Mouse (Mus musculus) CD4-positive, CD25-positive, alpha-beta regulatory T cell, adult 4 months (primary cell): Measurements from ENCODE around the gene Riox1. TPM values are rescaled to one million over a fixed set of nuclear protein-coding genes. Genes with fewer than 3 reads are reported as not detected.
"Not testable (repeated sequence)": the region's sequence is repeated elsewhere in the genome, so short reads cannot be mapped to it uniquely, and the experiment has no call there.

ENCODE experiments used
- ATAC-seq: one replicate; pipeline ENCODE4 v1.8.0; 2017
- polyA plus RNA-seq, 2 experiments: library from polyadenylated mRNA; unstranded; fragments of 100-300 nt; shearing (Covaris generic); gene quantifications; one replicate each; pipeline ENCODE4 v1.2.1; 2017

The Riox1 gene
- polyA plus RNA-seq, 2 experiments from 2014 or later = 0.94 to 1.7 TPM

DNA sequence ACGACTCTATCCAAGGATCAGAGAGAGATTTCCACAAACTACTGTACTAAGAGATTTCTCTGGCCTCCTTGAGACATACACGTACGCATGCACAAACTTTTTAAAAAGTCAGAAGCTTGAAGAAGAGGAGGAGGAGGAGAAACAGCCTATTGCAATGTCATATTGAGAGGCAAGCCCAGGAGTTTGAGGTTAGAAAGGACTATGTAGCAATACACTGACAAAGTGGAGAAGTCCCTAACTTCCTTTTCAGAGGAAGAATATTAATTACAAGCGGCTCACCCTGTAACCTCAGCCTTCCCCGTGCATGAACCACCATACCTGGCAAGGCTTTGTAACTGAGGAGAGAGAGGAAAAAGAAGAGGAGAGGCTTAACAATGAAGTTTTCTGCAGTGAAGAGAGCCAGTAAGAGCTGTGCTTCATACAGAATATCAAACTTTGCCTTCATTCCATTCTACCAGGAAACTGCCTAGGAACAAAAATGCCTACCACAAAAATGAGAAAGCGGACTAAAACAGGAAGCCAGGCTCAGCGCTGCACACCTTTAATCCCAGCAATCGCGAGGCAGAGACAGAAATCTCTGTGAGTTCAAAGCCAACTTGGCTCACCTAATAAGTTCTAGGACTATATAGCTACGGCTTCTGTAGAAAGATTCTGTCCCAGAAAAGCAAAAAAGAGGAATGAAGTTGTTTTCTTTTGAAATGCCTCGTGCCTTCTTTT is 474 bp upstream of the Riox1 start:
- peak; percentile 26 for ATAC-seq

DNA sequence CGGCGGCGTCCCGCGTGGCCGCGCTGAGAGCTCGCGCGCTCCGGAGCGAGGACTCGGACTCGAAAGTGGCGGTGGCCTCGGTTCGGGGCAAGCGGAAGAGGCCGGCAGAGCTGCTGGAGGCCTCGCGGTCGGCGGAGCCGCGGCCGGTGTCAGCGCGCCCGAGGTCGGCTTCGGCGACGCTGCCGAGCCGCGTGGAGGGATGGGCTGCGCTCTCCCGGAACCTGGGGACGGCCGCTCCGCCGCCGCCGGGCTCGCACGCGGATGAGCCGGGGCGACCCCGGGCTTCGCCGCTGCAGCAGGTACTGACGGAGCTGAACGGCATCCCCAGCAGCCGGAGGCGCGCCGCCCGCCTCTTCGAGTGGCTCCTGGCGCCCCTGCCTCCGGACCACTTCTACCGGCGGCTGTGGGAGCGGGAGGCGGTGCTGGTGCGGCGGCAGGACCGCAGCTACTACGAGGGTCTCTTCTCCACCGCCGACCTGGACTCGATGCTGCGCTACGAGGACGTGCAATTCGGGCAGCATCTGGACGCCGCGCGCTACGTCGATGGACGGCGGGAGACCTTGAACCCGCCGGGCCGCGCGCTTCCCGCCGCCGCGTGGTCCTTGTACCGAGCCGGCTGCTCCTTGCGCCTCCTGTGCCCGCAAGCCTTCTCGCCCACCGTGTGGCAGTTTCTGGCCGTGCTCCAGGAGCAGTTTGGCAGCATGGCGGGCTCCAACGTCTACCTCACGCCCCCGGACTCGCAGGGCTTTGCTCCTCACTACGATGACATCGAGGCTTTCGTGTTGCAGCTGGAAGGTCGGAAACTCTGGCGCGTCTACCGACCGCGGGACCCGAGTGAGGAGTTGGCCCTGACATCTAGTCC is 663 bp downstream of the Riox1 start:
- peak; percentile 41 for ATAC-seq

DNA sequence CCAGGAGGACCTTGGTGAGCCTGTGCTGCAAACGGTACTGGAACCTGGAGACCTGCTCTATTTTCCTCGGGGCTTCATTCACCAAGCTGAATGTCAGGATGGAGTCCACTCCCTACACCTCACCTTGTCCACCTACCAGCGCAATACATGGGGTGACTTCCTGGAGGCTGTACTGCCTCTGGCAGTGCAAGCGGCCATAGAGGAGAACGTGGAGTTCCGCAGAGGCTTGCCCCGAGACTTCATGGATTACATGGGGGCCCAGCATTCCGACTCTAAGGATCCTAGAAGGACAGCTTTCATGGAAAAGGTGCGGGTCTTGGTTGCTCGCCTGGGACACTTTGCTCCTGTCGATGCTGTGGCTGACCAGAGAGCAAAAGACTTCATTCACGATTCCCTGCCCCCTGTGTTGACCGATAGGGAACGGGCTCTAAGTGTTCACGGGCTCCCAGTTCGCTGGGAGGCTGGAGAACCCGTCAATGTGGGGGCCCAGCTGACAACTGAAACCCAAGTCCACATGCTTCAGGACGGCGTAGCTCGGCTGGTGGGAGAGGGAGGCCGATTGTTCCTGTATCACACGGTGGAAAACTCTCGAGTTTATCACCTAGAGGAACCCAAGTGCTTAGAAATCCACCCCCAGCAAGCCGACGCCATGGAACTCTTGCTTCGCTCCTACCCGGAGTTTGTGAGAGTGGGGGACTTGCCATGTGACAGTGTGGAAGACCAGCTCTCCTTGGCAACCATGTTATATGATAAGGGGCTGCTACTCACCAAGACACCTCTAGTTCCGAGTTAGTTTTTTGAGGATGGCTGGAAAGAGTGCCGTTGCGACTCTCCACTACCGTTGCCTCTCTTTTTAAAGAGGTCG is 1.5 kb downstream of the Riox1 start:
- no peak for ATAC-seq

DNA sequence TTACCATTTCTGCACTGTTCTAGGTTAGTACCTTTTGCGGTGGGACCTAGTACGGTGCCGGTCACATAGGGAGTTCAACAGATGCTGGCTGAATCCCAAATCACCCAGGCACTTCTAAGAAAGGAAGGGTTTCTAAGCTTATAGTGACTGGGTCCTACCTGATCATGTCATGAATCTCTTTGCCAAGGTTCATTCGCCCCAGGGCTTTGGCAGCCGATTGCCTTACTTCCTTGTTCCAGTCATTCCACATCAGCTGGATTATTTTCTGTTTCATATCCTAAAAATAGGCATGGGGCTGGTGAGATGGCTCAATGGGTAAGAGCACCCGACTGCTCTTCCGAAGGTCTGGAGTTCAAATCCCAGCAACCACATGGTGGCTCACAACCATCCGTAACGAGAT is 7.9 kb downstream of the Riox1 start:
- ATAC-seq = no peak

DNA sequence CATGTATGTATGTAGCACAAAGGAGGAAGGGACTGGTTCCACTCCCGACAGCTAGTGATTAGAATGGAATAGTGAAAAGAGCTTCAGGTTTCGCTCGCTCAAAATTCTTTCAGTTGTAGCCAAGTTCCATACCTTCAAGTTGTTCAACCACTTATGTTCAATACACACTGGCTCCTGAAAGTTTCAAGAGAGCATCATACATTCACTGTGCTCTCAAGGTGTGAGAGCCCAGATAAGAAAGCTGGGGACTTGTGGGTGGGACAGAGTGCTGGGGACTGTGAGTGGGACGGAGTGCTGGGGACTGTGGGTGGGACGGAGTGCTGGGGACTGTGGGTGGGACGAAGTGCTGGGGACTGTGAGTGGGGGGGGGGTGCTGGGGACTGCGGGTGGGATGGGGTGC is 14.8 kb downstream of the Riox1 start:
- ATAC-seq = no peak

DNA sequence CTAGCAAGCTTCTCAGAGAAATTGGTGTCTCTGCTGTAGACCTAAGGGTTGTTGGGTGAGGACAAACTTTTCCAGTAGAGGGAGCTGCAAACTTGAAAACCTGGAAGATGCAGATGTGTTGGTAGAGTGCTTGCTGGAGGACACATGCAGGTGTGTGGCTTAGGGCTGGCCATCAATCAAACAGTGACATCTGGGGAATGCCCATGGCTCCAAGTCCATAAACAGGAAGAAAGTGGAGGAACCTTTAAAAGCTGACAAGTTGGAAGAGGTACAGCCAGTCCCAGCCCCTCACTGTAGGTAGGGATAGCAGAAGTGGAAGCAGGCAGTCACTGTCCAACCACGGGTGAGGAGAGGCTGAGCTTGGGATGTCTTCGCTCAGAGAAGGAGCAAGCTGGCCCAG is 21.7 kb downstream of the Riox1 start:
- peak; percentile 72 for ATAC-seq

DNA sequence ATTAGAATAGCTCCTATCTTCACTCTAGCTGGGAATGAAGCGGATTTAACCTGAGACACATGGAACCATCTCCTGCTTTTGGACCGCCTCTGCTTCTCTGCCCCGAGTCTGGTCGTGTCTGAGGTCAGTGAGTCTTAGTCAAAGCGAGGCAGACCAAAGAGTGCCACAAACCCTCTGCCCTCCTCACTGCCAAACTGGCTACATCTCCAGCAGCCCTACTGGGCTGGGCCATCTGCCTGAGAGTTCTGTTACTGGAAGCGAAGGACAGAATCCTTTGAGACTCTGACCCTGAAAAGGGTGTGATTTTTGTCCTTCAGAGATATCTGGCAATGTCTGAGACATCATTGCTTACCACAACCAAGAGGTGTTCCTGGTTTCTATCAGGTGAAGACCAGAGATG is 28.5 kb downstream of the Riox1 start:
- ATAC-seq = no peak

DNA sequence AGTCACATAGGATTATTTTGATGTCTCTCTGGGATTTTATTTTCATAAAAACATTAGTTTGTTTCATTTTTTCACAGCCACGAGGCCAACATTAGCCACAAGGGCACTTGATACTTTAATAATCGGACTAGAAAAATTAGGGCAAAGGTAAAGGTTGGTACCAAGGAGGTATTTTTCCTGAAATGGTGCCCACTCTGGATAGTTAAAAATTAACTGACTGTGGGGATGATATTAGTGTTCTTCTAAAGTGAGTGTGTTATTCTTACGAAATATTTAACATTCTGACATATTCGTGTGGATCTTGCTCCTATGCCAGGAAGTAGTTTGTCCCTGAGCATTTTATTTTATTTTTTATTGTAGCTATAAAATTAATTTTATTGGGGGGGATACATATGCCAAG is 31.2 kb downstream of the Riox1 start:
- no peak for ATAC-seq

DNA sequence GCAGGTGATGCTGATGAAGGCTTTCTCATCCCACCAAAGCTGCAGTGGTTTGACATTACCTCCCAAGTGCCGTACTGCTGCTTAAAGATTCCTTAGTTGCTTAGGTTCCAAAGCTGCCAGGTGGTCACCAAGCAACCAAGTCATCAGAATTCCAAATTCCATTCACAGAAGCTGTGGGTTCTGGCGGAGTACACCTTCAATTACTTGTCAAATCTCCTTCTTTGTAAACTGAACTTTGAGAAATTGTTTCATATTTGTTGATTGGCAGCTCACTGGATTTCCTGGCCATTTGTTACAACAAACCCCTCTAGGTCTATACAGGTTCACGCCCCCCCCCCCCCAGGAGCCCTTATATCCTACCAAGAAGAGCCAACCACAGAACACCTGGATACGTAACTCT is 34.3 kb downstream of the Riox1 start, which contains the start of gene Heatr4:
TSS of gene Heatr4 (minus strand) at position 101 of the 400 bp plus-strand sequence.
- no peak for ATAC-seq

DNA sequence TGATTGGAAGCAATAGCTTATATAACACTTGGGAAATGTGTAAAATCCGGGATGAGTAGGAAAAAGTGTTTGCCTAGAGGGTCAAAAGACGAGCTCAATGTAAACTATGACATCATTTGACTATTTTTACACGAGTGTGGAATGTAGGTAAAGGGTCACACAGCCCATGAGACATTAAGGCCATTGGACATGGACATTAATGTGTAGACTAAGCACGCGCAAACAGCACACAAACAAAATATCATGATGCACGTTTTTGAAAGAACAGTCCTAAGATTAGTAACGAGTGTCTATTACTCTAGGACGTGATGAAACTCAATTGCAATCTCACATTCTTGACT is 36.8 kb downstream of the Riox1 start:
- ATAC-seq = no peak

DNA sequence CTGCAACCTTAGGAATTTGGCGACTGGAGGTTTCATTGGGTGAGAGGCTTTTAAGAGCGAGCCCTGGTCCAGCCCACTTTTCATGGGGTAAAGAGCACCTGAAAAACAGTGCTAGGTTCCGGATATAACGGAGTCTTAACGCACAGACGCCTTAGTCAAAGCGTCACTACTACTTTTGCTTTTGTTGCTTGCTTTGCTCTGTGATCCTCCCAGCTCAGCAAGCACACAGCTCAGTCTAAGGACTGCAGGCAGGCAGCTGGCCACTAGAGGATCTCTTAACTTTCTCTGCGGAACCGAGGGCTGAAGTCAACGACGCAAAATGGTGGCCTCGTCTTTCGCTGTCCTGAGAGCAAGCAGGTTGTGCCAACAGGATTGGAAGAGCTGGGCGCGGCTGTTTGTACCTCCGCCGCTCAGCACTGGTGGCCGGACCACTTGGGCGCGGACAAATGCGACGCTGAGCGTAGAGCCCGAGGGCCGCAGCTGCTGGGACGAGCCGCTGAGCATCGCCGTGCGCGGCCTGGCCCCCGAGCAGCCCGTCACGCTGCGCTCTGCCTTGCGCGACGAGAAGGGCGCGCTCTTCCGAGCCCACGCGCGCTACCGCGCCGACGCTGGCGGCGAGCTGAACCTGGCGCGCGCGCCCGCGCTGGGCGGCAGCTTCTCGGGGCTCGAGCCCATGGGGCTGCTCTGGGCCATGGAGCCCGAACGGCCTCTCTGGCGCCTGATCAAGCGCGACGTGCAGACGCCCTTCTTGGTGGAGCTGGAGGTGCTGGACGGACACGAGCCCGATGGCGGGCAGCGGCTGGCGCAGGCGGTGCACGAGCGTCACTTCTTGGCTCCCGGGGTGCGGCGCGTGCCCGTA is 37.4 kb downstream of the Riox1 start, which contains the start of gene Acot2:
TSS of gene Acot2 (plus strand) at position 279 of the 859 bp plus-strand sequence.
- peak; percentile 97 for ATAC-seq

DNA sequence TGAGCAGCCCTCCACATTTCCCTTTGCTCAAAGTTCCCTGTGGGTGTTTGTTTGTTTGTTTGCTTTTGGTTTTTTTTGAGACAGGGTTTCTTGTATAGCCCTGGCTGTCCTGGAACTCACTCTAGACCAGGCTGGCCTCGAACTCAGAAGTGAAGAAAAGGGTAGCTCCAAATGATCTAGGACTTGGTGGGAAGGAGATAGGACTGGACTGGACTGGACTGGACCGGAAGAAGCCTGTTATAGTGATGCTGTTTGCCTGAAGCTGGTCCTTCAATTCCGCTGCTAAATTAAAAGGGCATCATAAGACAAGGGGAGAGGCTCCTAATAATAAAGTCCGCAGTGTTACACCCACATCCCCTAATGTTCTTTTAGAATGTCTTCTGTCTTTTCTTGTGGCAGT is 38.1 kb downstream of the Riox1 start:
- no peak for ATAC-seq

DNA sequence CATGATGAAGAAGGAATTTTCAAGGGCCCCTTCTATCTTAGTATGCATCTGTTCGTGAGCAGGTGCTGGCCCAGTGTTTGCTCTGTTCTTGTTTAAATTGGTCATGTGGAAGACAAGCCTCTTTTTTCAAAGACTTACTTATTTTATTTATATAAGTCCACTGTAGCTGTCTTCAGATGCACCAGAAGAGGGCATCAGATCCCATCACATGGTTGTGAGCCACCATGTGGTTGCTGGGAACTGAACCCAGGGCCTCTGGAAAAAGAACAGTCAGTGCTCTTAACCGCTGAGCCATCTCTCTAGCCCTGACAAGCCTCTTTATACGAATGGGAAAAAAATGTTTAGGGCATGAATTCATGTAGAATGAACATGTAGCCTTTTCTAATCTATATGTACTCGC is 39.0 kb downstream of the Riox1 start:
- ATAC-seq = no peak

DNA sequence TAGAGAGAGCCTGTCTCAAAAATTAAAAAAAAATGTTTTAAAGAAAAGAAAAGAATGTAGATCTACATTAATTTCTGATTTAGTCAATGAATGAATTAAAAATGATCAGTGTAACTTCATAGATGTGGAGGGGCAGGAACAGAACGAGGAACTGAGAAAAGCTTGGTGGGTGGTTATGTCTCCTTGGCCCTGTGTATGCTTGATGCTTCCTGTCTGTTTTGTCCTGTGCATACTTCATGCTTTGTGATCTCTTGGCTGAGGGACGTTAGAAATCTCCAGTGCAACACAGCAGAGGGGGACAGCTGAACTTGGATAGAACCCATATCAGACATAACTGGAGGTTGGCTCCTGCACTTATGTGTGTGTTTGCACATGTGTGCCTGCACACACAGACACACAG is 46.8 kb downstream of the Riox1 start:
- ATAC-seq = no peak

DNA sequence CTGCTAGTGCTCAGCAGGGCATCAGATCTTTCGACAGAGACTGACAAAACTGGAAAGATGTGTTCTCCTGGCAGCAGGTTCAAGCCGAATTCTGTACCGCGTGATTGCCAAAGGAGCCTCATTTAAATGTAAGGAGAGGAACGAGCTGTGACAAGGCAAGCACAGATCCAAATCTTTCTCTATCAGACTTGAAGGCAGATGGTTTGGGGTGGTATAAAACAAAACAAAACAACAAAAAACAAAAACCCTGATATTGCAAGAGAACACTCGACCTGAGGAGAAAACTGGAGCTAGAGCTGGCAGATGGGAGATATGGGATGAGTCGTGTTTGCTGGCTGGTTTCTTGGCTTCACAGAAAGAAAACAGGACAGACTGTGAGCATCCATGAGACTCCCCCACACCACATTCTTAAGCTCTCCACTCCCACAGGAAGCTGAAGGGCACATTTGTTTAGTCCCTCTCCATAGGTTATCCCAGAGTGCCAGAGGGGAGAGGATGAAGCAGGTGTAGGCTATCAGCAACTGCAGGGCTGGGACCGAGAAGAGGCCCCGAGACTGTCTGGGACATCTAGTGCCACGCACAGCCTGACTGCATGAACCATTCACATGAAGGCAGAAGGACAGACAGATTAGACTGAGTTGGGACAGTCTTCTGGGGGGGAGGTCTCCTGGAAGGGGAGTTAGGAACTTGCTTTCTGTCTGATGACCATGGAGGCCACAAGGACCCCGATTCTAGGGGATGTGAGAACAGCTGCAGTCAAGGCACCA is 48.1 kb downstream of the Riox1 start:
- no peak for ATAC-seq

DNA sequence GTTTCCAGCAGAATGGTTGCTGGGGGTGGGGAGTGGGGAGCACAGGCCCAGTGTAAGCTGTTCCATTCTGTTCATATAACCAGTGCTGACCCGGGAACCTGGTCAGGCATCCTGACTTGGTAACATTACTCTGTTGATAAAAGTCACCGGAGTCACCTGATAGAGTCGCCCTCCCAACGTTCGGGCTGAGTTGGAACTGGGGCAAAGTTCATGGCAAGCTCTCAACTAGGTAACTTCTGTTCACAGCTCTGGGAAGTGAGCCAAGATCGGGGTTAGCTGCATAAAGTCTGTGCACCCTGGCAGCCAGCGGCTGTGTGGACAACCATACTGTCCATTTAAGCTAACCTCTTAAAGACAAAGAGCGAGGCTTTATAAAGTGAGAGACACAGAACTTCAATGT is 48.8 kb downstream of the Riox1 start:
- not testable (repeated sequence) for ATAC-seq

DNA sequence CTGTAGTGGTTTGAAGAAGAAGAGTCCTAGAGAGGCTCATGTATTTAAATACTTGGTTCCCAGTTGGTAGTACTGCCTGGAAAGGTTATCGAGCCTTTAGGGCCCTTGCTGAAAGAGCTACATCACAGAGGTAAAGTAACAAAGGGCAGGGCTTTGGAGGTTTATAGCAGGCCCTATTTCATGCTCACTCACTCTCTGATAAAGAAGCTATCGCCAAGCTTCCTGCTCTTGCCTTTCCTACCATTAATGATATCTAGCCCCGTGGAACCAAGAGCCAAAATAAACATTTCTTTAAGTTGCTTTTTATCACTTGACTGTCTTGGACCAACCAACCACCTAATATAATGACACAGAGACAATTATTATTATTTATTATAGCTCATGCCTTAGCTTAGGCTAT is 50.0 kb downstream of the Riox1 start:
- no peak for ATAC-seq
